Mouse (Mus musculus) cortical plate, adult 2 months (tissue): ENCODE data around the gene Vamp9. TPM values are rescaled to one million over a fixed set of nuclear protein-coding genes. Genes with fewer than 3 reads are reported as not detected.

Experiments used
- H3K27ac ChIP-seq: fragments of 200-500 bp; 2 replicates; pipeline ENCODE4 v1.5.1; 2012; ENCODE audit warnings: low read length, control low read depth, inconsistent platforms; ENCODE audit not compliant: insufficient read depth
- H3K4me1 ChIP-seq: fragments of 200-500 bp; 2 replicates; pipeline ENCODE4 v1.6.1; 2011; ENCODE audit warnings: low read length; ENCODE audit not compliant: control insufficient read depth, insufficient read depth
- H3K4me3 ChIP-seq: fragments of 200-500 bp; 2 replicates; pipeline ENCODE4 v1.5.1; 2011; ENCODE audit warnings: mild to moderate bottlenecking, low read length, control low read depth; ENCODE audit not compliant: insufficient read depth
- CTCF ChIP-seq: fragments of 200-500 bp; IDR thresholded peaks from 2 replicates; pipeline ENCODE4 v1.5.1; 2011; ENCODE audit warnings: mild to moderate bottlenecking, control low read depth, low read length; ENCODE audit not compliant: insufficient read depth; ENCODE audit errors: extremely low read depth
- POLR2A ChIP-seq: fragments of 200-500 bp; IDR thresholded peaks from 2 replicates; pipeline ENCODE4 v1.6.1; 2011; ENCODE audit warnings: mild to moderate bottlenecking, low read length, control low read depth; ENCODE audit not compliant: insufficient read depth; ENCODE audit errors: extremely low read depth
- polyA plus RNA-seq: library from polyadenylated mRNA; depleted of rRNA; stranded (reverse); fragments of >200 nt; gene quantifications from 2 replicates; pipeline ENCODE4 v1.2.3, GENCODE M21; 2012

Vamp9 gene
- polyA plus RNA-seq, 1 experiment = 0.75 TPM

DNA sequence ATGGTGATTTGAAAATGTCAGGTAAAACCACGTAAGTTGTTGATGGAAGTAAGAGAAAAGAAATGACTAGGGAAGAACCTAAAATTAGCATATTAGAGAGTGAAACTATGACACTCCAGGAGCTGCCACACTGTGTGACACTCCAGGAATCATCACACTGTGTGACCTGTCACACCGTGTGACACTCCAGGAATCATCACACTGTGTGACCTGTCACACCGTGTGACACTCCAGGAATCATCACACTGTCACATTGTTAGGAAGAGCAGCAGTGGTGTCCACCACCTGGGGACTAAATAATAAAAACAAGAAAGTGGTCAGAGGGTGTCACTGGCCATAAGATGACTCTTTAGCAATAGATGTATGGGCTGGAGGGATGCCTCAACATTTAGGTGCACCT, 33.4 kb downstream of the Vamp9 start:
- Histone ChIP-seq H3K27ac (no peak overlapping the region), H3K4me1 (no peaks in the 10 kb centered on the region), H3K4me3 (no peak overlapping the region)
- TF ChIP-seq CTCF (no peak), POLR2A (no peak)

DNA sequence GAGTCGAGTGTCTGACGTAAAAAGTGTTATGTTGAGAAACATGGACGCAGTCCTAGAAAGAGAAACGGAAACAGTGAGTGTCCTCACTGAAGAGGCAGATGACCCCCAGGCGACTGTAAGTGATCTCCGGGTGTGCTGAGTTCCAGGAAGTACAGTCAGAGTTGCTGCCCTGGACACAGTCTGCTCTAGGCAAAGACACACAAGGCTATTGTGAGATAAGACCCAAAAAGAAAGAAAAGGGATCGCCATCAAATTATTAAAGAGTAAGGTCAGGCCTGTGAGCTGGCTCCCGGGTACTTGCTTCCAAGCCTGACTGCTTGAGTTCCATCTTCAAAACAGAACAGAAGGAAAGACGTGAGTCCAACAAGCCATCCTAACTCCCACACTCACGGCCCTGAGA, 35.2 kb downstream of the Vamp9 start:
- no peak overlapping the region for H3K27ac ChIP-seq
- H3K4me3 ChIP-seq = no peak overlapping the region
- H3K4me1 ChIP-seq = no peaks in the 10 kb centered on the region
- TF ChIP-seq CTCF = no peak
- TF ChIP-seq POLR2A = no peak

DNA sequence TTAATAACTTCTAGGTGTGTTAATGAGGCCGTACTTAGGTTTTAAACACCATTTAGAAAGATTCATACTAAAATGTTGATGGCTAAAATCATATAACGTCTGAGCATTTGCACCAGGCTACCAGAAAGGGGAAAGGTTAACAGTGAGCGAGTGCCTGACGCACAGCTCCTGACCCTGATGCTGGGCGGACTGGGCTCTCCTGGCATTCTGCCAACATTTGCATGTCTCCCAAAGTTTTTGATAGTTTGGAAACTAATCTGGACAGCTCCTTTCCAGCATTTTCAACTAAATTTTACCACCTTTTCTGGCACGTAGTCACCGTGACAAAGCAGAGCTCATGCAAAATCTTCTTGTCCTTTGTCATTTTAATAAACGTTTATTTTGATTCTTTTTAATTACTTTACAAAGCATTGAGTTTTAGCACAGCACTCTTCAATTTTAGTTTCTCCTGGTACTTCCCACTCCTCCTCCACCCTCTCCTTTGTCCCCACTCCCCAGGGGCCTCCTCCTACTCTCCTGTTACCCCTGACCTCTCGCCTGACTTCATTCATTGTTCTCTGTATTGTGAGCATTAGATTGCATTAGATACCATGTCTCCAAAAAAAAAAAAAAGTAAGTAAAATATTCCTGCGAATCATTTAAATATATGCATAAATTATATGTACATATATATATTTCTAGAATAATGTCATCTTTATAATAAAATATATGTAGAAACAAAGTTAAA, 35.9 kb downstream of the Vamp9 start:
- TF ChIP-seq POLR2A (no peak), CTCF (no peak)
- Histone ChIP-seq H3K27ac (no peak overlapping the region), H3K4me1 (no peaks in the 10 kb centered on the region), H3K4me3 (no peak overlapping the region)

DNA sequence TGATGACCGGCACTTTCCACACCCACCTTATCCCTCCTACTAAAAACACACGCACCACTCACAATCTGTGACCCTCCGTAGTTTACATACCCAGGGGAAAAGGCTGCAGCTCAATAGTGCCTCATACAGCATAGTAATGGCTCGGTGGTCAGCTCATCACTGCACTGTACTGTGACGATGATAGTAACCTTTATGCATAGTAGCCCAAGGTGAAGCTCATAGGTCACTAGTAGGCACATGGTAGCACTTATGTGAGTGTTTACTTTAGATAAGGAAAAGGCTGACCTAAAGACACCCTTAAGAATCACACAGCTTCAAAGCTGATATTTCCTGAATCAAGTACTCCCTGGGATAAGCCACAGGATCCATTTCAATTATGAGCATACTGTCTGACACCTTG, 46.5 kb downstream of the Vamp9 start:
- no peak overlapping the region for H3K4me3 ChIP-seq
- H3K27ac ChIP-seq = no peak overlapping the region
- TF ChIP-seq CTCF = no peak
- TF ChIP-seq POLR2A = no peak
- no peaks in the 10 kb centered on the region for H3K4me1 ChIP-seq

DNA sequence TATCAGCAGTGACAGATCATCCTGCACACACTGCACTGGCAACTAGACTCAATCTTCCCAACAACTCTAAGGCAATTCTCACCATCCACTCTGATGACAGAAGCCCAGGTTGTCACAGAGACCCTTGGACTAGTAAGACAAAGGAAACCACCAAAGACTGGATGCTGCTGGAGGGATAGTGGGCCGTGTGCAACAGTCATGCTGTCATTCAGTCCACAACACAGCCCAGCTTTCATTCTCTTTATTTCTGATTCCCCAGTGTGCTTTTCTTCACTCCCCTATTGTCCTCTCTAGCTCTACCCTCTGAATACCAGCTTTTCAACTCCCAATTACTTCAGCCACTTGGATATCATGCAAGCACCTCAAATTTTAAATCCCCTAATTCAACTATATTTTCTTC, 47.8 kb downstream of the Vamp9 start:
- no peak overlapping the region for H3K27ac ChIP-seq
- TF ChIP-seq POLR2A = no peak
- H3K4me1 ChIP-seq = no peaks in the 10 kb centered on the region
- H3K4me3 ChIP-seq = no peak overlapping the region

DNA sequence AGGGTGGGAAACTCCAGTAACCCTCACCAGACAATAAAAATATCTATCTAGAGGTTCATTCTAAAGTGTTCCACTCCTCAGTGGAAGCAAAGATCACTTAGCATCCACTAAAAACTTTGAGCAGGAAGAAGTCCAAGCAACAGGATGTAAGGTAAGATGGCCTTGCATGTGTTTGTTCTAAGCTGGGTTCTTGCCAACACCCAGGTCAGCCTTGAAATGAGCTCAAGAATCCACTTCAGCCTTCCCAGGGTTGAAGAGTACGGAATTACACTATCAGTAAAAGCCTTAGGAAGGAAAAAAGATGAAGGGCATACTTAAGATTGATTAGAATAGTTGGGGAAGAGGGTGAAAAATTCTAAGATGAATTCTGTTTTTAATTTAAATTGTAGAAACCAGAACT, 52.6 kb downstream of the Vamp9 start:
- TF ChIP-seq POLR2A (no peak), CTCF (no peak)

DNA sequence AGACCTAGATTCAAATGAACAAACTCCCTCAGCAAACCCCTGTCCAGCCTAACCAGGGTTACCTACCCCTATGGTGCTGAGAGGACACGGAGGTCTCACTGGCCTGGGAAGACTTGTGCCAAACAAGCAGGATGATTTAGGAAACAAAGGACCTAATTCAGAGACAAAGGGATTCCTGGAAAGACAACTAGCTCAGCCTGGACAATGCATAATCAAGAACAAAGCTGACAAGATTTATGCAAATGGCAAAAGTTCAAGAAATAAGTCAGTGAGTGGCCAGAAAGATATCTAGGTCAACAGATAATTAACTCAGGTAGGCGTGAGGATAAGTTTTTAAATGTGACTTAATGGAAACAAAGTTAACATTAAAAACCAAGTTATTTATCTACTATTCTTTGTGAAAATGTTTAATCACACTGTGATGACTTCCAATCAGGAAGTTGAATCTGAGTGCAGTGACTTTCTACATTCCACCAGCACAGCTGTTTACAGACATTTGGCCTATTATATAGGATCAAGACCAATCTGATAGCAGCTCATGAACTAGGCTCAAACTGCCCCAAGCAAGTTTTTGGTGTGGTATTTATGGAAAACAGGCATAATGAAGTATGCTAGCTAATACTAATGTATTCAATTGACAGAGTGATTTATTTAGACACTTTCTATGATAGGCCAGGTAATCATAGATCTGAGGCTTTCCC, 53.3 kb downstream of the Vamp9 start:
- Histone ChIP-seq H3K4me3 (no peak overlapping the region), H3K27ac (no peak overlapping the region), H3K4me1 (no peaks in the 10 kb centered on the region)
- TF ChIP-seq POLR2A (no peak), CTCF (no peak)

More for the DNA sequence above, 52.6 kb downstream of the Vamp9 start:
- no peaks in the 10 kb centered on the region for H3K4me1 ChIP-seq
- no peak overlapping the region for H3K27ac ChIP-seq
- no peak overlapping the region for H3K4me3 ChIP-seq

DNA sequence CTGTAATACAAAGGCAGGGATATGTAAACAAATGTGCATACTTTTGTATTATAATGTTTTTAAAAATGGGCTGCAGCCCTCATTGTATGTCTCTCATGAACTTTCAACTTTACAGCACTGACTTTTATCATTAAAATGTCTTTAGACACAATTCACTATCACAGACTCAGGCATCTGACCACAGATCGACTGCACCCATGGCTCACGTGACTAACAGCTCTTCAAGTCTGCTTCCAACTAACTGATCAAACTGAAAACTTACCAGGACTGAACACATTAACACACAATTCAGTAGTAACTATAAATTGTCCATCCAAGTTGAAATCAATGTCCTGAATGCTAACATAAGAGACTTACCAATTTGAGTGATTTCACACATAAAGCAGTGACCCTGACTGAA, 53.9 kb downstream of the Vamp9 start:
- TF ChIP-seq POLR2A (no peak), CTCF (no peak)
- no peaks in the 10 kb centered on the region for H3K4me1 ChIP-seq
- H3K4me3 ChIP-seq = no peak overlapping the region
- no peak overlapping the region for H3K27ac ChIP-seq

DNA sequence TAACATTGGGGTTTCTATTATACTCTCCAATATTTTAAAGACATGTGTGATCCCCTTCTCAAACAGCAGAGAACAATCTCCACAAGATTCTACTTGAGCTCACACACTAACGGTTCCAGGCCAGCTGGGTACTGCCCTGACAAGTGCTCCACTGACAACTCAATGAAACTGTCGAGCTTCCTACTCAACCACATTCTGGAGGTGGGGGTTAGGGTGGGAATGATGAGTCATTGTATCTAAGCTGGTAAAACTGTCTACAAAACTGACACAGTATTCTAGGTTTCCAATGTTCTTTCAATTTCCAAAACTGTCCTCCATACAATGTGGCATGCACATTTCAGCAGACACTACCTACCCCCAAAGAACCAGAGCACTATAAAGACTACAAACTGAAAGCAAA, 67.9 kb downstream of the Vamp9 start:
- Histone ChIP-seq H3K4me1 (peaks cover 8% of the 10 kb centered on the region), H3K4me3 (no peak overlapping the region)
- TF ChIP-seq POLR2A (no peak), CTCF (no peak)

DNA sequence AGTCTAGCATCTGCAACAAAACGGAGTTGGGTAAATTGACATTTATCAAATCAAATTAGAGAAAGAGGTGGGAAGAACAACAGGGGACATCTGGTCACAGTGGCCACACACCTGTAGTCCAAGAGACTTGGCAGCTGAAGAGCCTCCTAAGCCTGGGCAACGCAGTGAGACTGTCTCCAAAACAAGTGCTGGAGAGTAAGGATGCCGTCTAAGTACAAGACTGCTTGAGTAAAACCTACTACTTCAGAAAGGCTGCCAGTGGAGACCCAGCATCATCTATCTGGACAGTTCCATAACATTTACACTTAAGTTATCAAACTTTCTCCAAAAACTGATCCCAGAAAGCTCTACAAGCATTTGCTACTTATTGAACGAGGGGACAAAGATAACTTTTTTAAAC, 69.0 kb downstream of the Vamp9 start:
- Histone ChIP-seq H3K27ac (no peak overlapping the region), H3K4me3 (no peak overlapping the region; the same call in 1 of the 2 replicates), H3K4me1 (peaks cover 8% of the 10 kb centered on the region)
- TF ChIP-seq POLR2A (no peak), CTCF (no peak)

More for the DNA sequence above, 67.9 kb downstream of the Vamp9 start:
- no peak overlapping the region for H3K27ac ChIP-seq
